ENCODE assay signal across 25 mouse cellular contexts in the genomic region with DNA sequence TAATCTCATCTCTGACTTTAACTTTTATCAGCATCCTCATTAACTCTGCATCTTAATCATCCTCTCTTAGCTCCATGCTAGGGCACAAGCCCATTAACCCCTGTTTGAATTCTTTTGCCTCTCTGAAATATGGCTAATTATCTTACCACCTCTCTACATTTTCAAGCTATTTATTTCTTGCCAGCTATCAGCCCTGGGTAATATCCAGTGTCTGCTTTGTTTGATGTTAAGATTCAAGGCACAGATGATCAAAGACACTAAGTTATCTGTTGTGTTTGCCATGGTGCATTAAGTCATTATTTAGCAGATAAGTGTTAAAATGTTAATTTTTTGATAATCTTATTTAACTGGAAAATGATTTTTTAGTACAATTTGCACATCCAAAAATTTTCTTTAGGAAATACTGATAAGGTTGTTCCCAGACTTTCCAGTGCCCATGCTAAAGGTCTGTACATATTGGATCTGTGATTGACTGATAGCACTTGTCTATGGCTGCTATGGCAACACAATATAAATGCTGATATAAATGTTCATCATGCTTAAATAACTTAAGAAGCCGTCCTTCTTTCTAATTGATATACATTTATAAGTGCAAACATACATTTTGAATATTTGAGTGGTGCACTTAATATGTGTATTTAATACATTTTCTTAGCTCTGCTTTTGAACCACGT.
"Had no signal": no experiment of that assay in that cellular context is flagged by ENCODE, and none has a peak within 500 bp of the region (broad histone marks: within the 10 kb centered on the region; RNA-seq: fewer than 3 reads in every experiment).

No protein-coding gene starts in this region.

- H3K9ac ChIP-seq: forebrain, postnatal 0 days; heart, embryonic 13.5 days; heart, embryonic 15.5 days; hindbrain, embryonic 13.5 days; hindbrain, embryonic 15.5 days; intestine, embryonic 15.5 days; limb, embryonic 12.5 days had no signal

- DNase-seq: forebrain, postnatal 0 days; gastrocnemius, adult 2 months; gastrocnemius, postnatal 10 days; gastrocnemius, postnatal 25 days; heart, adult 11 months; heart, adult 2 months; heart, postnatal 14 days; heart, postnatal 36 days; kidney, adult 18-20 months; kidney, adult 8-10 months; kidney, postnatal 10 days; kidney, postnatal 25 days; kidney, postnatal 4 days had no signal

- H3K4me1 ChIP-seq: heart, embryonic 13.5 days; heart, embryonic 15.5 days; hindbrain, embryonic 13.5 days; hindbrain, embryonic 15.5 days; intestine, embryonic 15.5 days; limb, embryonic 10.5 days; limb, embryonic 12.5 days had no signal

- ATAC-seq: forebrain, postnatal 0 days; inflammation-experienced regulatory T-cells, adult 6 months; intestine, embryonic 15.5 days; intestine, postnatal 0 days had no signal

- H3K4me3 ChIP-seq: gastrocnemius, adult 2 months; heart, adult 2 months; heart, embryonic 13.5 days; heart, embryonic 15.5 days; hindbrain, embryonic 13.5 days; hindbrain, embryonic 15.5 days; intestine, embryonic 15.5 days; layer of hippocampus, adult 2 months; left cerebral cortex, adult 2 months; limb, embryonic 10.5 days; limb, embryonic 12.5 days had no signal

- H3K36me3 ChIP-seq: heart, embryonic 13.5 days; heart, embryonic 15.5 days; hindbrain, embryonic 13.5 days; hindbrain, embryonic 15.5 days; intestine, embryonic 15.5 days; limb, embryonic 10.5 days; limb, embryonic 12.5 days had no signal

- H3K27me3 ChIP-seq: heart, embryonic 13.5 days; heart, embryonic 15.5 days; hindbrain, embryonic 13.5 days; hindbrain, embryonic 15.5 days; intestine, embryonic 15.5 days; limb, embryonic 12.5 days had no signal

- H3K9me3 ChIP-seq: heart, embryonic 13.5 days; heart, embryonic 15.5 days; hindbrain, embryonic 13.5 days; hindbrain, embryonic 15.5 days; intestine, embryonic 15.5 days; limb, embryonic 10.5 days; limb, embryonic 12.5 days had no signal

- H3K27ac ChIP-seq: gastrocnemius, adult 2 months; heart, adult 2 months; heart, embryonic 13.5 days; heart, embryonic 15.5 days; hindbrain, embryonic 13.5 days; hindbrain, embryonic 15.5 days; intestine, embryonic 15.5 days; layer of hippocampus, adult 2 months; left cerebral cortex, adult 2 months; limb, embryonic 10.5 days; limb, embryonic 12.5 days had no signal

- H3K4me2 ChIP-seq: heart, embryonic 11.5 days; heart, embryonic 13.5 days; heart, embryonic 15.5 days; hindbrain, embryonic 13.5 days; hindbrain, embryonic 15.5 days; intestine, embryonic 15.5 days; limb, embryonic 12.5 days had no signal
